Mouse (Mus musculus): ENCODE measurements at regions not wholly inside any gene's neighbourhood (a gene's known extent, or its start where the extent isn't known, plus 50 kb on each side); places are given as distances from the start of the nearest gene placed in this dataset.

DNA sequence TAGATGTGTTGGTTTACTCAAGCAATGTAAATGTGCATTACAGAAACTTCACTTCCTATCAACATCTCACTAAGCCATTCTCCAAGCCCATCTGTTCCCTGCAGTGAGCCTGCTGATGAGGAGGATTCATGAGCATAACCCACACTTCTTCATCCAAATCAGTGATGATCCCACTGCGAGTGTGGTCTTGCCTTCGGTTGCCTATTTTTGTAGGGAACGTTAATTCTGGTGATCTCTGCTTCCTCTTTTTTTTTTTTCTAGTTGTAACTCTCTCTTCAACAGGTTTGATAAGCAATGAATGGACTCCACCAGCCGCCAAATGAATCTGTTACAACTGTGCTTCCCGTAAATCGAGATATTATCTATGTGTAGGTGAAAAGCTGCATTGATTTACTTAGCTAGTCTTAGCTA lies 509.9 kb downstream of the Pdha2 start:
- no peak for TF ChIP-seq GATA1 (IDR thresholded peaks at IDR 0.05; ENCODE audit: borderline replicate concordance, low read length)
- TF ChIP-seq FLI1 (IDR thresholded peaks at IDR 0.05; ENCODE audit: low read length) = no peak
